Mouse (Mus musculus) adrenal gland, adult 8-10 months (tissue): Measurements from ENCODE around the gene Phc2. TPM values are rescaled to one million over a fixed set of nuclear protein-coding genes. Genes with fewer than 3 reads are reported as not detected.

Source experiments
- DNase-seq: peaks from one replicate; pipeline ENCODE4 v3.0.0; 2022
- total RNA-seq, 4 experiments: library from RNA; stranded (reverse); gene quantifications; 2 replicates each; pipeline ENCODE4 v1.2.4; 2022

Phc2 gene
- total RNA-seq, 4 experiments from 2014 or later = 73.1 to 83.0 (median 79.9) TPM

GRCm38 (mm10) chr4:128785921-128786654 lies 131.6 kb downstream of the Phc2 start:
- DNase-seq = no peak

GRCm38 (mm10) chr4:128787023-128787939 lies 132.8 kb downstream of the Phc2 start:
- no peak for DNase-seq

GRCm38 (mm10) chr4:128788108-128788507 lies 133.6 kb downstream of the Phc2 start:
- DNase-seq = no peak

- DNase-seq = no peak
Observed at GRCm38 (mm10) chr4:128789646-128790045, 135.1 kb downstream of the Phc2 start.

GRCm38 (mm10) chr4:128793710-128794109 lies 139.2 kb downstream of the Phc2 start:
- peak; percentile 88 for DNase-seq

- DNase-seq = no peak
Observed at GRCm38 (mm10) chr4:128794198-128794597, 139.7 kb downstream of the Phc2 start.

- no peak for DNase-seq
Observed at GRCm38 (mm10) chr4:128795596-128795995, 141.1 kb downstream of the Phc2 start.

- no peak for DNase-seq
Observed at GRCm38 (mm10) chr4:128796788-128797187, 142.3 kb downstream of the Phc2 start.

GRCm38 (mm10) chr4:128801675-128802465 lies 147.4 kb downstream of the Phc2 start:
- DNase-seq = no peak

Other genes with a start within 250 kb of the Phc2 start
- 10 to 100 TPM in 1 of 4 experiments, 1 to 10 TPM in 3; 5.5 to 13.4 (median 8.9) TPM for gene Zscan20, start 44.6 kb upstream of the Phc2 start, total RNA-seq
- 1 to 10 TPM in 2 of 4 experiments, under 1 TPM in 2; 0.63 to 3.3 (median 1.6) TPM for gene Tlr12, start 36.1 kb upstream of the Phc2 start, total RNA-seq
- gene A3galt2, start 100.7 kb downstream of the Phc2 start, total RNA-seq = under 1 TPM; 0.14 to 0.34 (median 0.15) TPM
- gene Zfp362, start 151.3 kb downstream of the Phc2 start, total RNA-seq = 10 to 100 TPM; 22.1 to 36.6 (median 27.9) TPM
- gene Trim62, start 228.9 kb downstream of the Phc2 start, total RNA-seq = 10 to 100 TPM in 3 of 4 experiments, 1 to 10 TPM in 1; 9.0 to 14.6 (median 11.1) TPM